Mouse (Mus musculus): Measurements from ENCODE around the gene Ube2k.

The Ube2k gene

DNA sequence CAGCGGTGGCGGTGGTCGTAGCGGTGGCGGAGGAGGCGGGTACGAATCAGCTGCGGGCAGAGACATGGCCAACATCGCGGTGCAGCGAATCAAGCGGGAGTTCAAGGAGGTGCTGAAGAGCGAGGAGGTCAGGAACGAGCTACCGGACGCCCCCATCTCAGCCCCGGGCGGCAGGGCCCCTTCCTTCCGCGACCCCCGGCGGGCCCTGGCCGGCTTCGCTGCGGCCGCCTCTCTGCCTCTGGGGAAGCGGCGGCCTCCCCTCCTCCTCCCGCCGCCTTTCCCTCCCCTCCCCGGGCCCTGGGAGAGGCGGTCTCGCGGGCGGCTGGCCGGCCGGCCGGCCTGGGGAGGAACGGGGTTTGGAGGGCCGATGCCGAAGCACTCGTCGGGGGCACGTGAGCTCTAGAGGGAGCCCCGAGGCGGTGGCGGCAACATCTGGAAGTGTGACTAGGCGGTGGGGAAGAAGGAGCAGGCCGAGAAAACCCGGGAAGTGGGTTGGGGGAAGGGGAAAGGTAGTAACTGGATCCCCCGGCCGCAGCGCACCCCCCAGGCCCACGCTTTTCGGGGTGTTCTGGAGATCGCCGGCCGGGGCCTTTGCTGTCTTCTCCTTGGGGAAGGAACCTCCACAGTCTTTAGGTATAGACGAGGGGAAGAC, 513 bp downstream of the Ube2k start:
- in situ Hi-C loops (cut with MboI), result no loop called here

DNA sequence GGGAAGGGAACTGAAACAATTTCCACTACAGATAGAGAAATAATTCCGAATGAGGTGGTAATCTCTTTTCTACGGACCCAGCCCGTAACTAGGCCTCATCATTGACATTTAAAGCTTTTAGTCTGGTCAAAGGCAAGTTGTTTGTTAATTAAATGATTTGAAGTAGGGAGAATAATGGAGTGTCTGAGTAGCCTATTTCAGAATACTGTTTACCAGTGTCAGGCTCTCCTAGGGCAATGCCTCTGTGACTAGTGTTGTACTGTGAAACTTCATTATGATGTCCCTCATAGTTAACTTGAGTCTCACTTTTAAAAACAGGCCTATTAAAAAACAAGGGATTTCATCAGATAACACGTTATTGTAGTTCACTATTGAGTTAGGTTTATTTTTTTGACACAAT, 1.1 kb downstream of the Ube2k start:
- in situ Hi-C loops (cut with MboI), result no loop called here

DNA sequence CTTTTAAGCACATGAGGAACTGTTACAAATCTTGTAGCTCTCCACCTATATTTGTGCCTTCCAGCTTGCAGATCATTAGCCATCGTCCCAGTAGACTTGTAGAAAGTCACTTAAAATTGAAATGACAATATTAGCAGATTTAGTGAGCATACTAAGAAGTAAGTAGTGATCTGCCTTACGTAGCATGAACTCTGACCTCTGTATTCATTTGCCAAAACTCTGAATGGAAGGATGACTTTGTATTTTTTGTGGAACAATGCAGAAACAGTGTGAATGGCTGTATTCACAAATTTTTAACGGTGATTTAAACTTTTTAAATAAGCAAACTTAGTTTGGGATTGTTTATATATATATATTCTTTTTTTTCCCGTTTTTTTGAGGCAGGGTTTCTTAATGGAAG, 1.8 kb downstream of the Ube2k start:
- in situ Hi-C loops (cut with MboI), result no loop called here

DNA sequence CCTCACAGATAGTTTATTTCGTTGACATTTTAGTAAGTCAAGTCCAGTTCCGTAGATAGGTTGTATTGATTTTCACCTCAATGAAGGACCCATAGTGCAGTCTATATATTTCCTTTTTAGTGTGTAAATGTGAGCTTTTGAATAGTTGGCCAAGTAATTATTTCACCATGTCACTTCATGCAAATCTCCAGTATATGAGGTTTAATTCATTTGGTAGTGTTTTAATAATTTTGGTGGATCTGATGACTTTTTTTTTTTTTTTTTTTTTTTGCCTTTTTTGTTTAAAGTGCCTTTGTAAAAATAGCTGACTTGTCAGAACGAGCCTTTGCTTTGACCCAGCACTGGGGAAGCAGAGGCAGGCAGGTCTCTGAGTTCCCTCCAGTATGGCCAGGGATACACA, 2.8 kb downstream of the Ube2k start:
- in situ Hi-C loops (cut with MboI), result no loop called here

DNA sequence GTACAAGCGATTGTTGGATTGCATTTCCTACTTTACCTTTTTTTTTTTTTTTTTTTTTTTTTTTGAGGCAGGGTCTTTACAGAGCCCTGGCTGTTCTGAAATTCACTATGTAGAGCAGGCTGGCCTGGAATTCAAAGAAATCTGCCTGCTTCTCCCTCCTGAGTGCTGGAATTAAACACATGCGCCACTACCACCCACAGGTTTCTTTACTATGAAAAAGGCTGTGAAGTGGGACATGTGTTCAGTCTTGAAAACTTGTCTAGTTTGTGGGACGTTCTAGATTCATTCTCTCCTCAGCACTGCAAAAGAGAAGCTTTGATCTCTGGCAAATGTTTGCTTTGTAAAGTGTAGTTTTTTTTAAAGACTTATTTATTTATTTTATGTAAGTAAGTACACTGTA, 4.9 kb downstream of the Ube2k start:
- in situ Hi-C loops (cut with MboI), result no loop called here

DNA sequence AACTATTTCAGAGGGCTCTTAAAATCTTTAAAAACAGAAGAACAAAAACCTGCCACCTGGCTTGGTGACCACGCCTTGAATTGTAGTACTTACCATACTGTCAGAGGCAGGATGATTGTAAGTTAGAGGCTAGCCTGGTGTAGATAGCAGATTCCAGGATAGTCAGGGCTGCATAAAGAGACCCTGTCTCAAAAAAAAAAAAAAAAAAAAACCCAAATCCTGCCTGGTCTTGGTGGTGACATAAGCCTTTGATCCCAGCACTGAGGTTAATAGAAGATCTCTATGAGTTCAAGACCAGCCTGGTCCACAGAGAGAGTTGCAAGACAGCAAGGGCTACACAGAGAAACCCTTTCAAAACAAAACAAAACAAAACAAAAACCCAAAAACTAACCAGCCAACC, 6.5 kb downstream of the Ube2k start:
- in situ Hi-C loops (cut with MboI), result no loop called here

DNA sequence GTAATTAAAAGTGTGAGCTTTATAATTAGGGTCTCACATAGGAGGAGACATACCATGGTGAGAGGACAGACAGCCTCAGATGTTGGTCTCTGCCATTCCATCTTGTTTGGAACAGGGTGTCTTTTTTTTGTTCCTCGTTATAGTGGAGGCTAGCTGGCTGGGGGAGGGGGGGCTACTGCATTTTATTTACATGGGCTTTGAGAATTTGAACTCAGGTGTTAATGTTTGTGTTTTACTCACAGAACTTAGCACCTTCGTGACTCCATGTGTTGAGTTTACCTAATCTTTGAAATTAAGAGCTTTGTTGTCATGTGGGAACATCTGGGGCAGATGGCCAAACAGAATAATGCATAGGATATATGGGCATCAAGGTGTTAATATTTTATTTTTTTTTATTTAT, 7.6 kb downstream of the Ube2k start:
- in situ Hi-C loops (cut with MboI), result no loop called here

DNA sequence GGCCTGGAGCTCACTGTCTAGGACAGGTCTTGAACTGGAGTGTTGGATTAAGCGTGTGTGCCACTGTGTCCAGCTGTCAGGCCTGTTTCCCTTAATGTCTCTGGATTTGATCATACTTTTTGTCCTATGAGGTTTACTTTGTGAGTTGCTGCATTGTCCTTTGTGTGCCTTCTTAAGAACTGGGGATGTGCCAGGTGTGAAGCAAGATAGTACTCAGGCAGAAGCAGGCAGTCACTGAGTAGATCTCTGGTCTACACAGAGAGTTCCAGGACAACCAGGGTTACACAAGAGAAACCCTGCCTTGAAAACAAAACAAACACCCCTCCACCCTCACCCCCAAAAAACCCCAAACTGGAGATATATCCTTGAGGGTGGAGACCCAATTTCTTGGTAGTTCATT, 12.6 kb downstream of the Ube2k start:
- in situ Hi-C loops (cut with MboI), result no loop called here

DNA sequence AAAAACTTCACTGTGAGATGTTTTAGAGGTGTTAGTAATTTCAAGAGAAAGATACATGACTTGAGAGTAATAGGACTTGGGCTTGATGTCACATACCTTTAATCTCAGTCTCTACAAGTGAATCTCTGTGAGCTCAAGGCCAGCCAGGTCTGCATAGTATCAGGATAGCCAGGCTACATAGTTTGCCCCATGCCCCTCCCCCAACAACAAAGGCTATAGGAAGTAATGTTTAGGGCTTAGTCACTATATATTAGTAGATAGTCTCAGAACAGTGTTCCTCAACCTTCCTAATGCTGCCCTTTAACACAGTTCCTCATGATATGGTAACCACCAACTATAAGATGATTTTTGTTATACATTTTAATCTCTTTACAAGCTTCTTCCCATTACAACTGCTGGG, 20.1 kb downstream of the Ube2k start:
- in situ Hi-C loops (cut with MboI), result no loop called here

DNA sequence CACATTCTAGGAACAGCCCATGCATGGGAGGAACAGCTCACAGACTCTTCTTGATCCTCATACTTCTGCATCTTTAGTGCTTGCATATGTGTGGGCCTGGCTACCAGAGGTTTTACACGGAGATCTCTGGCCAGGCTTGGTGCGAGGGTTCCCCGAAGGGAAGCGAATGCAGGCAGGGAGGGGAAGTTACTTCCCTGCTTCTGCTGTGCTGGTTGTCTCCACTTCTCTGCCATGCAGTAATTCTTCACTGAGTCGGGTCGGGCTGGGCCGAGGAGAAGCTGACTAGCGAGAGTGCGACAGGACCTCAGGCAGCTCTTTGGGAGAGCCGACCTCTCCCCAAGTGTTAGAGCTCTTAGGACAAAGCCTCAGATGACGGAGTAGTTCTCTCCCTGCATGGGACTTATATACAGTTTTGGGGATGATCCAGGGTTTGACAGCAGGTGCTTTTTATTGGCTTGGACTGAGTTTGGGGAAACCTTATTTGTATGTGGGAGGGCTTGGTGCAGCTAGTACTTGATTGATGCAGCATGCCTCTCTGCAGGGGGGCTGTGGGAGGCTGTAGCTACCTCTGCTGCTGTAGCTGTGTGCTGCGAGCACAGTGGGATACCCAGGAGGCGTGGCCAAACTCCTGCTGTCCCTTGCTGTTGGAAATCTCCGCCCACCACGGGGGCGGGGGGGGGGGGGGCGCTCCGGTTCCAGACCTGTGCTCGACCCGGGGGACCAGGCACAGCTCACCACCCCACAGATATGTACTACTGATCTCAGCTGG, 24.3 kb downstream of the Ube2k start:
- in situ Hi-C loops (cut with MboI), result no loop called here

DNA sequence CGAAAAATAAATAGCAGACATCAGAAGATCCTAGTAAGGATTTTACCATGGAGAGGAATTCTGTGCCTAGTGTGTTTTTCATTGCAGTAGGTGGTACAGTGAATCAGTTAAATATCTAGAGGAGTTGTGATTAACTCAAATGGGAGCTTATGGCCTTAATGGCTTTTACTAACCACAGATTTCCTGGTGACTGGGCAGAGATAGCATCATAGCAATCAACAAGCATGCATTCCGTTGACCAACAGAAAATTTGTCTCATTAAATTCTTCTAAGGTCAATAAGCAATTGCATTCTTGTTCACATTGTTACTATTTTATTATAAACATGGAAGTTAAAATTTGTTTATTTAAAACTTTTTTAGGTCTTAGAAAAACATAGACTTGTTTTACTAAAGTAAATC, 28.5 kb downstream of the Ube2k start:
- in situ Hi-C loops (cut with MboI), result no loop called here

DNA sequence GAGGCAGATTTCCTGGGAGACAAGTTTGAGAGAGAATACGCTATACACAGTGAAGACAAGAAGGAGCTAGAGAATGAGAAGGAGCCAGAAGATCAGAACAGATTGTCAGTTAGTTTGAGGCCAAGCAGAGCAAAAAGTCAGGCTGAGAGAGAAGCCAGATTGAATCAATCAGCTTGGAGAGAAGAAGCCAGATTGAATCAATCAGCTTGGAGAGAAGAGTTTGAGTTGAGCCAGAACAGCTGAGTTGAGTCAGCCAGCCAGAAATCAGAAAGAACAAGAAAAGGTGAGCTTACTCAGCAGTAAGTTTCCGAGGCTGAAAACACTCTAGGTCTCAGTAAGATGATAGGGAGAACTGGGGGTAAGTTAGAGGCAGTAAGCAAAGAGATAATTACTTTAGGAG, 37.8 kb downstream of the Ube2k start:
- in situ Hi-C loops (cut with MboI), result no loop called here

DNA sequence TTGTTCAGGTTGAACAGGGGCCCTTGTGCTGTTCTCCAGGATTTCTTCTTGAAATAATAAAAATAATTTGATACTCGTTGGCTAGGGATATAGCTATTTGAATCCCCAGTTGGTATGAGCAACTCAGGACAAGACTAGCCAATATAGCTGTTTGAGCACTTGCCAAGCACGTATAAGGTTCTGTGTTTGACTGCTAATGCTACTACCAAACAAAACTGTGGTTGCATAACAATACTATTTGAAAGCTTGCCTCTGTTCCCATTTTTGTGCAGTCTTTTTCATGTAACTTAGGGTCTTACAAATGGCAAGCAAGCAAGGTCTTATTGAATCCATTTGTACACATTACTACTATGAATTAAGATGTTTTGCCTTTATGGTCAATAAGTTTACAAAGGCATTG, 38.9 kb downstream of the Ube2k start:
- in situ Hi-C loops (cut with MboI), result no loop called here

DNA sequence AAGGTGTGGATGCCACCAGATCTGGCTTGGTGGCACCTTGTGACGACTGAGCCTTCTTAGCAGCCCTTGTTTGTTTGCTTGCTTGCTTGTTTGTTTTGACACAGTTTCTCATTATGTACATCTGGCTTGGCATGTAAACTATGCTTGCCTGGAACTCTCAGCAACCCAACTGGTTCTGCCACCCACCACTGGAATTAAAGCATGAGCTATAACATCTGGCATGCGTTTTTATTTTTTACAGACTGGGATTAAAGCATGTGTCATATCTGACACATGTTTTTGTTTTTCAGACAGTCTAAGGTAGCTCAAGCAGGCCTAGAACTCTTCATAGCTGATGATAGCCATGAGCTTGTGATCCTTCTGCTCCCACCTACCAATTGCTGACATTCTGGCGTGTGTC, 41.5 kb downstream of the Ube2k start:
- in situ Hi-C loops (cut with MboI), result no loop called here

DNA sequence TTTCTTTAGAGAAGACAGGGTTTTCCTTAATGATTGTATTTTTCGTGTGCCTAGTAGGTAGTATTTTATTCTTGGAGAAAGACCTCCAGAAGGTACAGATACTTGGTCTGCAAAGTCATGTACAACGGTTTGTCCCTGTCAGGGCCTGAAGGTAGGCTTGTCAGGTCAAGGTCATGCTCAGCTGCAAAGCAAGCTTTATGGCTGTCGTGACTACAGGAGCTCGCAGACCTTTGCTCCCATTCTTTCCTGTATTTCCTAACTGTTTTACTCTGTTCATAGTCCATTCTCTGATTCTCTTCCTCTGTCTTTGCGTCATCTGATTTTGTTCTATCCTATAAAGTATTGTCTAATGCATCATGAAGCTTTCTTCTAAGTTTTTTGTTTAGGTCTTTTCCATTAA, 49.3 kb downstream of the Ube2k start:
- in situ Hi-C loops (cut with MboI), result no loop called here

DNA sequence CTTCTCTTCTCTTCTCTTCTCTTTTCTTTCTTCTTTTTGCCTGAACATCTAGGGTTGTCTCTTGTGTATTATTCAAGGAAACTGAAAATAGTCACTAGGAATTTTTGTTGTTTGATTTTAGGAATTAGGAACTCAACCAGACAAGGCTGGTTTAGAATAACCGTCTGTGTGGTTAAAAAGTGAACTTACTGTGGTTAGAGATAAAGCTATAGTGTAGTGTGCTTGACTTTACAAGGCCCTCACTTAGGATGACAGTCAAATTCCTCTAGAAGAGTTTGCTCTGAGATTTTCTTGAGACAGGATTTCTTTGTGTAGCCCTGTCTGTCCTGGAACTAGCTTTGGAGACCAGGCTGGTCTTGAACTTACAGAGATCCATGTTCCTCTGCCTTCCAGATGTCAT, 53.2 kb downstream of the Ube2k start:
- in situ Hi-C loops (cut with MboI), result no loop called here

DNA sequence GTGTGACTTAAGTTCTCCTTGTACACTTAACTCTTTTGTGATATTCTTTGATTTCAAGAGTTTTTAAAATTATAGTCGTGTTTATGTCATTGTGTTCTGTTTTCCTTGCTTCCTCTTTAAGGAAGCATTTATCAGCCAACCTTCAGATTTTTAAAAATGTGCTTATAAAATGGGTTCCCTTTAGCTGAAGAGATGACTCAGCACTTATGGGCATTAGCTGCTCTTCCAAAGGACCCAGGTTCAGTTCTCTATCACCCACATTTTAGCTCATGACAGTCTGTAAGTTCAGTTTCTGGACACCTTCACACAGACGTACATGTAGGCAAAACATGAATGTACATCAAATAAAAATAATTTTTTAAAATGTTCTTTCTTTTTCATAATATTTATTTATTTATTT, 55.4 kb downstream of the Ube2k start:
- in situ Hi-C loops (cut with MboI), result no loop called here

DNA sequence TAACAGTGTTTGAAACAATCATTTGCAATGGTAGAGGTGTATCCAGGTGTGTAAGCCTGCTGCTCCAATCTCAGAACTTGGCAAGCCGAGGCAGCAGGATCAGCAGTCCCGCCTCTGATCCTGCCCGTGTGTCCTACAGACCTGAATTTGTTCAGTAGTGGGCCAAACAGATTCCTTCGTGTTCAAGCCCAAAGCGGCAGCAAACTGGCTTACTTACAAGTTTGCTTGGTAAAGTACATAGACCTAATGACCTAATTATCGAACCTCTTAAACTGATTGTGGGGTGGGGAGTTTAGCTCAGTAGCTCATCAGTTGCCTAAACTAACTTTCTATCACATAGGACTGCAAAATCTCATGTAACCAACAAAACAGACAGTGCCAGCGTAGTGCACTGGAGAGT, 62.6 kb downstream of the Ube2k start:
- in situ Hi-C loops (cut with MboI), result no loop called here

DNA sequence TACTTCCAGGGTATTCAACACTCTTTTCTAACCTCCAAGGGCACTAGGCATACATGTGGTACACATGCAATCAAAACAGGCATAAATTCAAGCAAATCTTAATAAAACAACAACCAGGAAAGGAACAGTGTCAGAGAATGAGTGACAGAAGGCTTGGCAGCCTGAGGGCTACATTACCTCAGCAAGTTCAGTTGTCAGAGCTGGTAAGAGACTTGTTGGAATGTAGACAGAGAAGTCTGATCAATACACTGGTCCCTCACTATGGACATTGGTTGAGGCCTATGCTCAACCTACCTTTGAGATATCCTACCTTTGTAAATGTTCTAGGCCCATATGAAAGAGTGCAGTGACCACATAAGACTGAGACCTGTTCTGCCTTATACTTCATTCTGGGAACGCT, 69.8 kb downstream of the Ube2k start:
- in situ Hi-C loops (cut with MboI), result no loop called here

DNA sequence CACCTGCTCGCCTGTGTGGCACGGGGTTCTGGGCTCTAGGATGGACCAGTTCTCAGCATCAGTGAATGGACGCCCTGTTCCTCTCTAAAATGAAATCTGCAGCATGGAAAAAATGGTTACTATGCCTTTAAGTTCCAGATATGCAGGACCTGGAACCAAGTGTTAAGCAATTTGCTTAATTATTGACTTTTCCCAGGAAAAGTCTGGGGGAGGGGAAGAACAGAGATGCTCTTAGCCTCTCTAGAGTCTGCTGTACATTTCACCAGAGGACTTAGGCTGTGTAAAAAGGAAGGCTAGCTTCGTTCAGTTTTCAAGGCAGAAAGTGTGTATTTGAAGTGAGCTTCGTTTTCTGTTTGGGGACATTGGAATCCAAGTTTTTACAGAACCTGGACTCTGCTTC, 72.7 kb downstream of the Ube2k start:
- in situ Hi-C loops (cut with MboI), result no loop called here

DNA sequence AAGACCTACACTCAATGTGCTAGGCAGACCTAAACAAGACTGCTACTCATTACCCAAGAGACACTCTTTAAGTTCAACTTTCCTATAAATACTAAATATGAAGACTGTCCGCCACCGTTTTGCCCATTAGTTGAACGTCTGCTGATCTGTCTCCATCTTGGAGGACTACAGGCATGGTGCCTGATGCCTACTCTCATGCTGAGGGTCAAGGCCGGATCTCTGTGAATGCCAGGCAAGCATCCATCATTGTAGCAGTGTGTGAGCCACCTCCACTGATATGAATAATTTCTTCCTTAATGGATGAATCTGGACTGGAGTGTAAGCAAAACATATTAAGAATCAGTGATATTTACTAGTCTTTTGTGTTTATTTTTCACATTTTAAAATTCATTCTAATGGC, 73.5 kb downstream of the Ube2k start:
- in situ Hi-C loops (cut with MboI), result no loop called here

DNA sequence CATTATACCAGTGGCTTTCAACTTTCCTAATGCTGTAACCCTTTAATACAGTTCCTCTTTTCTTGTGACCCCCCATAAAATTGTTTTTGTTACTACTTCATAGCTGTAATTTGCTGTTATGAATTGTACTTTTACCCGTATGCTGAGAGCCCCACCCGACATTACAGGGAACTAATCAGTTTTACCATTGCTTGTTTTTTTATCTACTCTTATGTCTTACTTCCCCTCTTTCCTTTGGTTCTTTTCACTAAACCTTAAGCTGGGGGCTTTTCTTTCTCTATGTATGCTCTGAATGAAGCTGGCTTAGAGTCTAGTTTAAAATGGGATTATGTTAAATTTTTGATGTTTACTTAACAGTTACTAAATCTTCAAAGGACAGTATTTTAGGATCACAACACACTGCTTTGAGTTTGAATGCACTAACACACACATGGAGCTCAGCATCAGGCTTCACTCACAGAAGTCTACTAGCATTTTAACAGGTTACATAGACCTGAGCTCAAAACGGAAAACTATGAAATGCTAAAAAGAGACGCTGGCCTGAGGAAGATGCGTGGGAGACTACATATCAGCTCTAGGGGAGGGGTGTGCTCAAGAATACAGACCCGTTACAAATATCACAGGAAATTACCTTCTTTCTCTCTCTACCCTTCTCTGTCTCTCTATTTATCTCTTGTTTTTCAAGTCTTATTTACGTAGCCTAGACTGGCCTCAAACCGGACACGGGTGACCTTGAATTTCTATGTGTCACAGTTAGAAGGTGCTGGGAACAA, 76.3 kb downstream of the Ube2k start:
- in situ Hi-C loops (cut with MboI), result no loop called here

DNA sequence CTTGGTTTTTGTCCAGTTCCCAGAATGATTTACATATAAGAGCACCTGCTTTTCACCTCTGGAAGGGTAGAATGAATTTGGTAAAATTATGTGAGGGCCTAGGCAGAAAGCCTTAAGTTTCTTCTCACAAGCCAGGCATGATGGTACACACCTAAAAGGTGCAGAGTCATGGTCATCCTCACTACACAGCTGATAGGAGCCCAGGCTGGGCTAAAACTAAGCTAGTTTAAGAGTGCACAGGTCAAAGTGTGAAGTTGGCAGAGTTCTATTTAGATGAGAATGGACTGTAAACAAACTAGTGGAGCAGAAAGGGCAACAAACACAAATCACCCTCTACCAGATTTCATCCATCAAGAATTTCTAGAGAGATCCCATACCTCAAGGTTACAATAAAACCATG, 87.3 kb downstream of the Ube2k start:
- in situ Hi-C loops (cut with MboI), result no loop called here

Measured in mature B cell (primary cell).